Mouse (Mus musculus): ENCODE measurements at regions not wholly inside any gene's neighbourhood (a gene's known extent, or its start where the extent isn't known, plus 50 kb on each side); places are given as distances from the start of the nearest gene placed in this dataset.

- TF ChIP-seq HCFC1 (IDR thresholded peaks at IDR 0.05; ENCODE audit: low read depth, low read length), result no peak
- no peak for TF ChIP-seq CTCF (conservative IDR thresholded peaks at IDR 0.05 in 1 of 2, IDR thresholded peaks at IDR 0.05 in 1 of 2; ENCODE audit: low read depth in 2 of 2, low read length in 2 of 2)
- no peak for TF ChIP-seq E2F4 (IDR thresholded peaks at IDR 0.05; ENCODE audit: insufficient replicate concordance, low read depth, low read length)
- no peak for TF ChIP-seq EP300 (IDR thresholded peaks at IDR 0.05; ENCODE audit: low read length)
- no peak for TF ChIP-seq RAD21 (IDR thresholded peaks at IDR 0.05; ENCODE audit: low read depth, low read length)
- no peak for TF ChIP-seq CHD1 (IDR thresholded peaks at IDR 0.05; ENCODE audit: low read depth, low read length)
- TF ChIP-seq MAFK (IDR thresholded peaks at IDR 0.05; ENCODE audit: insufficient replicate concordance, low read length), result no peak
- TF ChIP-seq ETS1 (conservative IDR thresholded peaks at IDR 0.05; ENCODE audit: low read depth, low read length), result no peak
- TF ChIP-seq JUN (IDR thresholded peaks at IDR 0.05; ENCODE audit: insufficient read depth, low read depth, low read length), result no peak
- TF ChIP-seq KAT2A (IDR thresholded peaks at IDR 0.05; ENCODE audit: insufficient replicate concordance, low read length), result no peak
- no peak for TF ChIP-seq ZC3H11A (IDR thresholded peaks at IDR 0.05; ENCODE audit: low read depth, low read length)
- TF ChIP-seq MAX (IDR thresholded peaks at IDR 0.05; ENCODE audit: low read length), result no peak
These were observed 122.8 kb downstream of the Dhx35 start for GRCm38 (mm10) chr2:158917398-158917797.
